Mouse (Mus musculus) small intestine, adult 2 months (tissue): Measurements from ENCODE around the gene Cd83. TPM values are rescaled to one million over a fixed set of nuclear protein-coding genes. Genes with fewer than 3 reads are reported as not detected.

ENCODE experiments used
- H3K27ac ChIP-seq: fragments of 200-500 bp; 2 replicates; pipeline ENCODE4 v1.5.1; 2012; ENCODE audit warnings: low read depth, low read length, control low read depth, inconsistent platforms; ENCODE audit not compliant: insufficient read depth
- H3K27me3 ChIP-seq: fragments of 200-500 bp; 2 replicates; pipeline ENCODE4 v1.6.1; 2012; ENCODE audit warnings: mild to moderate bottlenecking, moderate library complexity, low read length, inconsistent platforms; ENCODE audit not compliant: control insufficient read depth, insufficient read depth
- H3K36me3 ChIP-seq: fragments of 200-500 bp; 2 replicates; pipeline ENCODE4 v1.6.1; 2012; ENCODE audit warnings: mild to moderate bottlenecking, low read length, control low read depth, inconsistent platforms; ENCODE audit not compliant: control insufficient read depth, insufficient read depth
- H3K4me1 ChIP-seq: fragments of 200-500 bp; 2 replicates; pipeline ENCODE4 v1.6.1; 2012; ENCODE audit warnings: low read length, inconsistent platforms, mixed read lengths; ENCODE audit not compliant: control insufficient read depth, insufficient read depth, insufficient read length
- H3K4me3 ChIP-seq: fragments of 200-500 bp; 2 replicates; pipeline ENCODE4 v1.5.1; 2012; ENCODE audit warnings: low read depth, mild to moderate bottlenecking, control low read depth, inconsistent platforms, low read length, moderate library complexity
- CTCF ChIP-seq: fragments of 200-500 bp; IDR thresholded peaks from 2 replicates; pipeline ENCODE4 v1.5.1; 2012; ENCODE audit warnings: low read depth, mild to moderate bottlenecking, control low read depth, inconsistent platforms, low read length, moderate library complexity, mixed read lengths; ENCODE audit not compliant: insufficient replicate concordance, insufficient read length; ENCODE audit errors: extremely low read depth
- POLR2A ChIP-seq: fragments of 200-500 bp; IDR thresholded peaks from 2 replicates; pipeline ENCODE4 v1.6.1; 2012; ENCODE audit warnings: low read depth, mild to moderate bottlenecking, control low read depth, inconsistent platforms, low read length, moderate library complexity
- WGBS: fragments of 180-500 bp; shearing (Covaris S2); methylation state at CpG from one replicate; pipeline ENCODE4 v1.1.7; 2018; 5-methylcytosine and 5-hydroxymethylcytosine counted together
- polyA plus RNA-seq: library from polyadenylated mRNA; depleted of rRNA; stranded (reverse); fragments of >200 nt; gene quantifications from 2 replicates; pipeline ENCODE4 v1.2.3, GENCODE M21; 2012

Gene Cd83
- polyA plus RNA-seq, 1 experiment, result 7.1 TPM

- no peaks in the 10 kb centered on the region for H3K4me1 ChIP-seq
- H3K4me3 ChIP-seq, result no peak overlapping the region
- TF ChIP-seq CTCF, result no peak
- TF ChIP-seq POLR2A, result no peak
- H3K27me3 ChIP-seq, result no peaks in the 10 kb centered on the region
- H3K27ac ChIP-seq, result no peak overlapping the region
- no peaks in the 10 kb centered on the region for H3K36me3 ChIP-seq
- WGBS, result 57% methylated on average over 8 of the region's 8 CpGs
Observed at GRCm38 (mm10) chr13:43763995-43764579, 20.5 kb upstream of the Cd83 start.

GRCm38 (mm10) chr13:43765293-43765814, 19.2 kb upstream of the Cd83 start:
- no peaks in the 10 kb centered on the region for H3K27me3 ChIP-seq
- peak overlapping the region; percentile 65; the same call in 1 of the 2 replicates for H3K27ac ChIP-seq
- H3K4me1 ChIP-seq, result no peaks in the 10 kb centered on the region
- no peak overlapping the region for H3K4me3 ChIP-seq
- 81% methylated on average over 11 of the region's 11 CpGs for WGBS
- TF ChIP-seq POLR2A (no peak), CTCF (no peak)
- no peaks in the 10 kb centered on the region for H3K36me3 ChIP-seq

- Histone ChIP-seq H3K4me3 (no peak overlapping the region), H3K36me3 (no peaks in the 10 kb centered on the region), H3K4me1 (no peaks in the 10 kb centered on the region), H3K27me3 (no peaks in the 10 kb centered on the region), H3K27ac (no peak overlapping the region)
- TF ChIP-seq CTCF (no peak), POLR2A (no peak)
- WGBS, result 83% methylated on average over 7 of the region's 7 CpGs
Observed at GRCm38 (mm10) chr13:43766786-43767680, 17.5 kb upstream of the Cd83 start.

GRCm38 (mm10) chr13:43773020-43773419, 11.6 kb upstream of the Cd83 start:
- Histone ChIP-seq H3K36me3 (no peaks in the 10 kb centered on the region), H3K4me1 (peaks cover 5% of the 10 kb centered on the region; the same call in 1 of the 2 replicates), H3K27me3 (no peaks in the 10 kb centered on the region), H3K4me3 (no peak overlapping the region), H3K27ac (no peak overlapping the region)
- no peak for TF ChIP-seq POLR2A
- no peak for TF ChIP-seq CTCF
- 95% methylated on average over 6 of the region's 6 CpGs for WGBS

- H3K27me3 ChIP-seq, result no peaks in the 10 kb centered on the region
- H3K36me3 ChIP-seq, result no peaks in the 10 kb centered on the region
- no peak overlapping the region for H3K27ac ChIP-seq
- H3K4me1 ChIP-seq, result peaks cover 5% of the 10 kb centered on the region; the same call in 1 of the 2 replicates
- 56% methylated on average over 15 of the region's 15 CpGs for WGBS
- H3K4me3 ChIP-seq, result no peak overlapping the region
- TF ChIP-seq CTCF, result no peak
- TF ChIP-seq POLR2A, result no peak
Observed at GRCm38 (mm10) chr13:43773965-43774566, 10.5 kb upstream of the Cd83 start.

- WGBS, result 39% methylated on average over 13 of the region's 13 CpGs
- H3K27me3 ChIP-seq, result no peaks in the 10 kb centered on the region
- H3K27ac ChIP-seq, result no peak overlapping the region
- peaks cover 5% of the 10 kb centered on the region; the same call in 1 of the 2 replicates for H3K4me1 ChIP-seq
- TF ChIP-seq CTCF (no peak), POLR2A (no peak)
- H3K4me3 ChIP-seq, result no peak overlapping the region
- no peaks in the 10 kb centered on the region for H3K36me3 ChIP-seq
Observed at GRCm38 (mm10) chr13:43774605-43775426, 9.8 kb upstream of the Cd83 start.
